25 mouse cellular contexts compared by ENCODE assay signal in the genomic region with DNA sequence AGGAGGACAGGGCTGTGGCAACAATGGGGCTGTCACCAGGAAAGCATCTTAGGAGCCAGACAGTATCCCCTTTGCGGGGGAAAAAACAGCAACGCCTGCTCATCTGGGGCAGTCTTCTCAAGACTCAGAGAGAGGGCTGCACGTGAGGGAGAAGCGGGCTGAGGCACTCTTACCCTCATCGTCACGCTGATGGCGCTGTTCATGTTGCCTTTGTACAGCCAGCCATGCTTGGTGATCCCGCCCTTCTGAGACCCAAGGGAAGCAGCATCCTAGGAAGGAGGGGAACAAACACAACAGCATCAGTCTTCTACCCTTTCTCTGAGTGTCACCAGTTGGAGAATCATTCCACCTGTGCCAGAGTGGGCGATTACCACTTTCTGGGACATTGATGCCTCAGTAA.
A peak's percentile ranks its signal among the peaks of the same experiment; 100 is the strongest.
DNase-seq lines count a peak whose midpoint lies in the region; ATAC-seq and TF ChIP-seq lines count a peak whose summit lies in the region.
"Had no signal": no experiment of that assay in that cellular context is flagged by ENCODE, and none has a peak within 500 bp of the region (broad histone marks: within the 10 kb centered on the region; RNA-seq: fewer than 3 reads in every experiment).

No protein-coding gene starts in this region.

- H3K4me3 ChIP-seq in heart, adult 2 months = no peak overlapping the region
- no peak overlapping the region for H3K4me3 ChIP-seq in kidney, embryonic 15.5 days (replicated peaks)
- no peak overlapping the region for H3K4me3 ChIP-seq in lung, embryonic 16.5 days (ENCODE audit: low read length)
- H3K4me3 ChIP-seq: embryonic facial prominence, embryonic 10.5 days; embryonic facial prominence, embryonic 13.5 days; erythroblast, embryonic 14.5 days; forebrain, embryonic 12.5 days; forebrain, embryonic 15.5 days; hindbrain, embryonic 10.5 days; hindbrain, embryonic 13.5 days had no signal

- peak overlapping the region; percentile 23 for H3K27ac ChIP-seq in heart, adult 2 months
- H3K27ac ChIP-seq in kidney, embryonic 15.5 days = peak overlapping the region; percentile 71
- peak overlapping the region; percentile 23; the same call in 1 of the 2 replicates for H3K27ac ChIP-seq in lung, embryonic 16.5 days (ENCODE audit: low read length)
- H3K27ac ChIP-seq: embryonic facial prominence, embryonic 10.5 days; embryonic facial prominence, embryonic 13.5 days; forebrain, embryonic 12.5 days; forebrain, embryonic 15.5 days; hindbrain, embryonic 10.5 days; hindbrain, embryonic 13.5 days had no signal

- H3K4me2 ChIP-seq in kidney, embryonic 15.5 days = peak overlapping the region; percentile 13; the same call in 1 of the 2 replicates
- H3K4me2 ChIP-seq in lung, embryonic 16.5 days (ENCODE audit: low read depth, low read length) = no peak overlapping the region
- H3K4me2 ChIP-seq: embryonic facial prominence, embryonic 13.5 days; forebrain, embryonic 12.5 days; forebrain, embryonic 15.5 days; heart, embryonic 11.5 days; hindbrain, embryonic 13.5 days had no signal

- no peak for TF ChIP-seq POLR2A in heart, adult 2 months (IDR thresholded peaks at IDR 0.05; ENCODE audit: insufficient read depth, low read depth, low read length)

- H3K4me1 ChIP-seq in heart, adult 2 months (ENCODE audit: control insufficient read depth, insufficient read depth, low read length) = peaks cover 15% of the 10 kb centered on the region
- H3K4me1 ChIP-seq in kidney, embryonic 15.5 days = peaks cover 58% of the 10 kb centered on the region
- H3K4me1 ChIP-seq in lung, embryonic 16.5 days (replicated peaks; ENCODE audit: control insufficient read depth, insufficient read depth, low read length) = peaks cover 54% of the 10 kb centered on the region
- H3K4me1 ChIP-seq: forebrain, embryonic 12.5 days; forebrain, embryonic 15.5 days; hindbrain, embryonic 10.5 days had no signal

- H3K9me3 ChIP-seq in kidney, embryonic 15.5 days (replicated peaks) = no peaks in the 10 kb centered on the region
- H3K9me3 ChIP-seq in lung, embryonic 16.5 days (ENCODE audit: control insufficient read depth, low read length) = peaks cover 4% of the 10 kb centered on the region; the same call in 1 of the 2 replicates
- H3K9me3 ChIP-seq: embryonic facial prominence, embryonic 10.5 days; embryonic facial prominence, embryonic 13.5 days; forebrain, embryonic 12.5 days; forebrain, embryonic 15.5 days; hindbrain, embryonic 10.5 days; hindbrain, embryonic 13.5 days had no signal

- TF ChIP-seq CTCF in heart, adult 2 months (IDR thresholded peaks at IDR 0.05) = no peak

- no peak overlapping the region for H3K9ac ChIP-seq in heart, adult 2 months (ENCODE audit: low read depth, low read length)
- H3K9ac ChIP-seq in kidney, embryonic 15.5 days = no peak overlapping the region
- H3K9ac ChIP-seq in lung, embryonic 16.5 days (ENCODE audit: low read length) = 0 out of 2 replicates have a peak overlapping the region, but pooled peaks have one; percentile 14
- H3K9ac ChIP-seq: embryonic facial prominence, embryonic 13.5 days; forebrain, embryonic 12.5 days; forebrain, embryonic 15.5 days; hindbrain, embryonic 13.5 days had no signal

- peak; percentile 63 for ATAC-seq in kidney, embryonic 15.5 days (replicated peaks; ENCODE audit: low FRiP score)
- no peak for ATAC-seq in lung, embryonic 16.5 days (ENCODE audit: low read depth)
- ATAC-seq: forebrain, embryonic 15.5 days; hindbrain, embryonic 16.5 days had no signal

- 86% methylated on average over 9 of the region's 9 CpGs for WGBS in heart, adult 2 months
- 55% methylated on average over 9 of the region's 9 CpGs for WGBS in kidney, embryonic 15.5 days
- WGBS in lung, embryonic 16.5 days = 82% methylated on average over 9 of the region's 9 CpGs

- intact Hi-C loops in heart, adult 2 months (cut with DNase I) = no loop called here

- TF ChIP-seq EP300 in heart, adult 2 months (IDR thresholded peaks at IDR 0.05; ENCODE audit: insufficient read depth, low read depth, low read length) = no peak

- H3K79me2 ChIP-seq in heart, adult 2 months (replicated peaks; ENCODE audit: control insufficient read depth, insufficient read depth, low read length) = no peaks in the 10 kb centered on the region

- H3K27me3 ChIP-seq in heart, adult 2 months (ENCODE audit: control insufficient read depth, insufficient read depth, low read length) = no peaks in the 10 kb centered on the region
- peaks cover 8% of the 10 kb centered on the region; the same call in 1 of the 2 replicates for H3K27me3 ChIP-seq in kidney, embryonic 15.5 days
- H3K27me3 ChIP-seq in lung, embryonic 16.5 days (ENCODE audit: control insufficient read depth, insufficient read depth, low read depth, low read length) = no peaks in the 10 kb centered on the region
- H3K27me3 ChIP-seq: embryonic facial prominence, embryonic 13.5 days; forebrain, embryonic 12.5 days; forebrain, embryonic 15.5 days; hindbrain, embryonic 13.5 days had no signal

- DNase-seq in heart, adult 2 months = no peak
- DNase-seq in heart, adult 9 months (ENCODE audit: low spot score in 2 of 2) = no peak
- no peak for DNase-seq in kidney, postnatal 36 days
- no peak for DNase-seq in lung, postnatal 4 days
- DNase-seq in cerebellum, adult 11-12 months = no peak
- DNase-seq: adrenal gland, adult 2 months; adrenal gland, postnatal 14 days; B cell, adult 2 months; cerebellum, adult 11 months; cerebellum, adult 8-10 months; cerebellum, postnatal 10 days; cerebellum, postnatal 36 days; gastrocnemius, postnatal 14 days; heart, postnatal 36 days had no signal

- H3K36me3 ChIP-seq in heart, adult 2 months (ENCODE audit: control insufficient read depth, insufficient read depth, low read length) = peaks cover 28% of the 10 kb centered on the region
- H3K36me3 ChIP-seq in kidney, embryonic 15.5 days = peaks cover 18% of the 10 kb centered on the region
- peaks cover 6% of the 10 kb centered on the region; the same call in 1 of the 2 replicates for H3K36me3 ChIP-seq in lung, embryonic 16.5 days (ENCODE audit: control insufficient read depth, insufficient read depth, low read length)
- H3K36me3 ChIP-seq: forebrain, embryonic 12.5 days; forebrain, embryonic 15.5 days; hindbrain, embryonic 13.5 days had no signal
